Mouse (Mus musculus) bone marrow, adult 2 months (tissue): ENCODE results near the gene Gm10139. TPM values are rescaled to one million over a fixed set of nuclear protein-coding genes. Genes with fewer than 3 reads are reported as not detected.
"Not testable (repeated sequence)": the region's sequence is repeated elsewhere in the genome, so short reads cannot be mapped to it uniquely, and the experiment has no call there.

Source experiments
- H3K27ac ChIP-seq: fragments of 200-500 bp; 2 replicates; pipeline ENCODE4 v1.5.1; 2012; ENCODE audit warnings: low read depth, mild to moderate bottlenecking, control low read depth, inconsistent platforms, low read length; ENCODE audit not compliant: control insufficient read depth, poor library complexity, insufficient read depth
- H3K4me1 ChIP-seq: fragments of 200-500 bp; 2 replicates; pipeline ENCODE4 v1.6.1; 2011; ENCODE audit warnings: low read length; ENCODE audit not compliant: control insufficient read depth, insufficient read depth
- H3K4me3 ChIP-seq: fragments of 200-500 bp; replicated peaks from 2 replicates; pipeline ENCODE3; 2011; ENCODE audit warnings: mild to moderate bottlenecking, low read depth, low read length, control low read depth; ENCODE audit not compliant: control insufficient read depth
- WGBS: fragments of 180-500 bp; shearing (Covaris S2); methylation state at CpG from one replicate; pipeline ENCODE4 v1.1.7; 2018; 5-methylcytosine and 5-hydroxymethylcytosine counted together
- polyA plus RNA-seq: library from polyadenylated mRNA; stranded (reverse); fragments of >200 nt; gene quantifications from 2 replicates; pipeline ENCODE4 v1.2.4, GENCODE M21; 2011; ENCODE audit warnings: low replicate concordance; ENCODE audit not compliant: missing spikeins, insufficient read depth, insufficient read length

The Gm10139 gene
- polyA plus RNA-seq: not detected in 2 replicates

DNA sequence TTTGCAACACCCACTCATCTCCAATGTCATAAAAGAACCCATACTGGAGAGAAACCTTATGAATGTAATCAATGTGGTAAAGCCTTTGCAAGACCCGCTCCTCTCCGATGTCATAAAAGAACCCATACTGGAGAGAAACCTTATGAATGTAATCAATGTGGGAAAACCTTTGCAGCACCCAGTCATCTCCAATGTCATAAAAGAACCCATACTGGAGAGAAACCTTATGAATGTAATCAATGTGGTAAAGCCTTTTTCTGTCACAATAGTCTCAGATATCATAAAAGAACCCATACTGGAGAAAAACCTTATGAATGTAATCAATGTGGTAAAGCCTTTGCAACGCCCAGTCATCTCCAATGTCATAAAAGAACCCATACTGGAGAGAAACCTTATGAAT, at the start of gene Gm10139:
Gene Gm10139 (plus strand): TSS at position 301 of the 400 bp plus-strand sequence.
- H3K27ac ChIP-seq, H3K4me3 ChIP-seq, H3K4me1 ChIP-seq: not testable (repeated sequence)
- WGBS: 56% methylated on average over 1 of the region's 3 CpGs

DNA sequence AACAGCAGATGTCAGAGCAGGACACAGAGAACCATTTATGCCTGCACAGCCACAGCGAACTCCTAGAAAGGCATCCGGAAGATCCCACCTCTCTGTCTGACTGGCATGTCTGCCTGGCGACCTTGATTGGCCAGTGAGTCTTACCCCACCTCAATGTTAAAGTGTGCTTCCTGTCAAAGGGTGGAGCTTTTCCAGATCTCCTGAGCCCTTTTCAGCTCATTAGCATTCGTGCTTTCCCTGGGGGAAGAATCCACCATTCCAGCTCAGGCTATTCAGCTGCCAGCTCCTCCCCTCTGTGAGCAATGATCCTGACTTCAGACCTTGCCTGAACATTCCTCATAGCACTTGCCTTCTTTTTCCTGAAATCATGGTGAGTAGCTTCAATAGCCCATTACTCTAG, 45.2 kb downstream of the Gm10139 start:
- 73% methylated on average over 4 of the region's 4 CpGs for WGBS
- not testable (repeated sequence) for H3K27ac ChIP-seq

More for the DNA sequence above, 45.2 kb downstream of the Gm10139 start:
- not testable (repeated sequence) for H3K4me1 ChIP-seq, H3K4me3 ChIP-seq

Other genes with a start within 250 kb of the Gm10139 start
- gene Zfp369, start 233.9 kb upstream of the Gm10139 start, polyA plus RNA-seq: 6.1 and 12.2 TPM in 2 replicates